Mouse (Mus musculus) MEL (cell line): Measurements from ENCODE around the gene Socs4.

Experiments
- CTCF ChIP-seq, 3 experiments: IDR thresholded peaks in 2 of 3; conservative IDR thresholded peaks in 1 of 3; 2 replicates each; pipeline ENCODE4 v1.5.1; 2011 to 2012; ENCODE audit warnings: low read length in 3 of 3, low read depth in 2 of 3, mild to moderate bottlenecking in 2 of 3, improper control_type of control experiment in 1 of 3, inconsistent platforms in 1 of 3, mixed read lengths in 1 of 3, moderate library complexity in 1 of 3; ENCODE audit not compliant: control insufficient read depth in 1 of 3, insufficient read depth in 1 of 3, poor library complexity in 1 of 3, severe bottlenecking in 1 of 3
- ELF1 ChIP-seq: IDR thresholded peaks from 2 replicates; pipeline ENCODE4 v1.6.1; 2014; ENCODE audit warnings: low read depth, mild to moderate bottlenecking, inconsistent platforms, low read length, improper control_type of control experiment, moderate library complexity
- EP300 ChIP-seq, 2 experiments: IDR thresholded peaks; 2 replicates each; pipeline ENCODE4 v1.6.1; 2011; ENCODE audit warnings: improper control_type of control experiment in 2 of 2, low read length in 2 of 2, low read depth in 1 of 2, mild to moderate bottlenecking in 1 of 2
- HCFC1 ChIP-seq: IDR thresholded peaks from 2 replicates; pipeline ENCODE4 v1.6.1; 2012; ENCODE audit warnings: low read depth, mild to moderate bottlenecking, inconsistent platforms, low read length, improper control_type of control experiment, moderate library complexity
- MAFK ChIP-seq: IDR thresholded peaks from 2 replicates; pipeline ENCODE4 v1.6.1; 2011; ENCODE audit warnings: low read depth, mild to moderate bottlenecking, low read length, improper control_type of control experiment, borderline replicate concordance
- NRF1 ChIP-seq: IDR thresholded peaks from 2 replicates; pipeline ENCODE4 v1.6.1; 2014; ENCODE audit warnings: low read depth, mild to moderate bottlenecking, inconsistent platforms, low read length, improper control_type of control experiment, moderate library complexity; ENCODE audit not compliant: poor library complexity, insufficient read depth, severe bottlenecking
- POLR2A ChIP-seq, 2 experiments: IDR thresholded peaks; 2 replicates each; pipeline ENCODE4 v1.6.1; 2011 to 2012; ENCODE audit warnings: low read length in 2 of 2, mild to moderate bottlenecking in 2 of 2, control low read depth in 1 of 2, improper control_type of control experiment in 1 of 2, low read depth in 1 of 2, moderate library complexity in 1 of 2; ENCODE audit not compliant: control insufficient read depth in 1 of 2, insufficient read depth in 1 of 2, poor library complexity in 1 of 2
- SIN3A ChIP-seq: IDR thresholded peaks from 2 replicates; pipeline ENCODE4 v1.6.1; 2012; ENCODE audit warnings: low read length, improper control_type of control experiment, inconsistent platforms
- SMC3 ChIP-seq: IDR thresholded peaks from 2 replicates; pipeline ENCODE4 v1.6.1; 2011; ENCODE audit warnings: low read depth, low read length, improper control_type of control experiment
- TAL1 ChIP-seq: IDR thresholded peaks from 2 replicates; pipeline ENCODE4 v1.6.1; 2012; ENCODE audit warnings: mild to moderate bottlenecking, inconsistent platforms, low read length, moderate library complexity, mixed read lengths
- TCF12 ChIP-seq: IDR thresholded peaks from 2 replicates; pipeline ENCODE4 v1.6.1; 2014; ENCODE audit warnings: low read depth, mild to moderate bottlenecking, inconsistent platforms, low read length, improper control_type of control experiment, moderate library complexity
- ZKSCAN1 ChIP-seq: IDR thresholded peaks from 2 replicates; pipeline ENCODE4 v1.6.1; 2012; ENCODE audit warnings: low read depth, mild to moderate bottlenecking, inconsistent platforms, low read length, improper control_type of control experiment, moderate library complexity
- ZMIZ1 ChIP-seq: IDR thresholded peaks from 2 replicates; pipeline ENCODE4 v1.6.1; 2012; ENCODE audit warnings: low read depth, mild to moderate bottlenecking, inconsistent platforms, low read length, improper control_type of control experiment, moderate library complexity

DNA sequence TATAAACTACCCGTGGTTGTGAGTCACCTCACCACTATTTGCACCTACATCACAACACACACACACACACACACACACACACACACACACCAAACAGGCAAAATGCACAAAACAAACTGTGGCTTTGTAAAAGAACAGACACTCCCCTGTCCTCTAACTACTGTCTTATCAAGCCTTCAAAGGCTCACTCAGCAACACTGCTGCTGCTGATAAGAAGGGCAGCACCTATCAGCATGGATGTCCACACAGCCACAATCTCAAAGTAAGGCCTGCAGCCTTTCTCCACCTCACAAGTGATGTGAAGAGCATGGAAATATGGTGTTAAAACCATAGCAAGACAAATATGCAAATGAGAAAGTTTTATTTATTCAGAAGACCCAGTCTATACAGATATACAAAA is 36.1 kb upstream of the Socs4 start:
- TF ChIP-seq EP300 (IDR thresholded peaks at IDR 0.05; ENCODE audit: low read depth in 1 of 2, low read length in 2 of 2) (peak; percentile 95 to 97), HCFC1 (0 out of 2 replicates have a peak, but pooled peaks have one; percentile 18), MAFK (peak; percentile 60; the same call in 1 of the 2 replicates), POLR2A (IDR thresholded peaks at IDR 0.05; ENCODE audit: control insufficient read depth in 1 of 2, insufficient read depth in 1 of 2, low read depth in 1 of 2, low read length in 2 of 2, poor library complexity in 1 of 2) (no peak; a peak in 1 of 4 replicates), ZMIZ1 (no peak), SMC3 (peak; percentile 19; the same call in 1 of the 2 replicates), CTCF (IDR thresholded peaks at IDR 0.05 in 2 of 3, conservative IDR thresholded peaks at IDR 0.05 in 1 of 3; ENCODE audit: control insufficient read depth in 1 of 3, insufficient read depth in 1 of 3, low read depth in 2 of 3, low read length in 3 of 3, poor library complexity in 1 of 3, severe bottlenecking in 1 of 3) (no peak), TCF12 (peak; percentile 99), TAL1 (peak; percentile 97), NRF1 (no peak), SIN3A (peak; percentile 84), ZKSCAN1 (no peak), ELF1 (no peak)
